Mouse (Mus musculus): ENCODE results near the gene Treml1. TPM values are rescaled to one million over a fixed set of nuclear protein-coding genes. Genes with fewer than 3 reads are reported as not detected.

The Treml1 gene
- polyA plus RNA-seq (2012; rRNA removed): 0.82 and 0.83 TPM in 2 replicates

DNA sequence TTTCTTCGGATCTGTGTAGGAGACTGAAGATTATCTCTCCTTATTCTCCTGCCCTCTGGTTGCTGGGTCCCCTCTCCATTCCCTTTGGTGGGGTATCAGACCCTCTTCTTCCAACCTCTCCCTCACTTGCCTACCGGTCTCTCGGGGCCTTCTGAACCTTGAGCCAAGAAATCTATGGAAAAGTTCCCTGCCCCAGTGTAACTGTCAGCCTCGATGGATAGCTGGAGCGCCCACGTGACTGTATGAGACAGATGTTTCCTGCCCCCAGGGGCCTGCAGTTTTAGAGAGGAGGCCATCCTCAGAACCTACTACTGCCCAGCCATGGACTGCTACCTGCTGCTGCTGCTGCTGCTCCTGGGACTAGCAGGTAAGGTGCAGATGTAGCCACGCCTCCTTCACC is at the start of gene Treml1:
Gene Treml1 (plus strand): TSS at position 301 of the 400 bp plus-strand sequence.

DNA sequence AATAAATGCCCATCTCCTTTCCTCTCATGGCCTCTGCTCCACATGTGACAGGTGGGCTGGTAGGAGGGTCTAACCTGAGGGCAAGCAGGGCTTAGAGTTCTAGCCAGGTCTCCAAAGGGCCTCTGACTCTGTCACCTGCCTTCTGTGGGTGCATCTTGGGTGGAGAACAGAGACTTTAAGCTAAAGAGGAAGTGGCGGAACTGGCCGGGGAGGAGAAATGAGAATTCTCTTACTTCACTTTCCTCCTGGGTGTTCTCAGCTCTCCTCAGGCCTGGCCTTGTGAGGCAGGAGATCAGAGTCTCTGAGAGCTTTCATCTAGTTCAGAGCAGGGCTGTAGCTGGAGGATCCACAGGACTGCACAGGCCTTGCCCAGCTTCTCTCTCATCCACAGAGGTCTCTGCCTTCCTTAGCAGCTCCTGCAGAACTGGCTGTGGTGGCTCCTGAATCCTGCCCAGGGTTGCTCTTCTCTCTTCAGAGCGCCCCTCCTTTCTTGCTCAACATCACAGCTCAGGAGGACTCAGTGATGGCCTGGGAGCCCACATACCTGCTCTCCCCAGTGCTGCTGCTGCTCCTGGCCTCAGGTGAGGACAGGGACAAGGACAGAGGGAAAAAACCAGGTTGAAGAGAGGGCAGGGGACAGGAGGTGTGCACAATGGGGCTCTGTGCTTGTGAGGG is 43.7 kb upstream of the Treml1 start, which contains the start of gene B430306N03Rik:
Gene B430306N03Rik (plus strand): TSS at position 237 of the 675 bp plus-strand sequence.

DNA sequence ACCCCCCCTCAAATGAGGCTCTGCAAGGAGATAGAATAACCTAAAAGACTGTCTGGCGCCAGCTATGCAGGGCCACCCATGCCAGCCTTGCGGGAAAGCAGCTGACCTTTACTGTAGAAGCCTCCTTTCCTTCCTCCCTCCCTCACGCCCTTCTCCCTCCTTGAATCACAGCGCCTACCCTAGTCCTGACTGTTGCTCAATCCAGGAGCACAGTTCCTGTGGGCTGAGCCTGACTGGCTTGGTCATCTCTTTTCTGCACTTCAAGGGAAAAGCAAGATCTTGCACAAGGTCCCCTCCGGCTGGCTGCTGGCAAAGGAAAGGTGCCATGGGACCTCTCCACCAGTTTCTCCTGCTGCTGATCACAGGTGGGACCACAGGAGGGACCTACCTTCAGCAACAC is 13.5 kb upstream of the Treml1 start, which contains the start of gene Trem2:
Gene Trem2 (plus strand): TSS at position 171 of the 400 bp plus-strand sequence.

DNA sequence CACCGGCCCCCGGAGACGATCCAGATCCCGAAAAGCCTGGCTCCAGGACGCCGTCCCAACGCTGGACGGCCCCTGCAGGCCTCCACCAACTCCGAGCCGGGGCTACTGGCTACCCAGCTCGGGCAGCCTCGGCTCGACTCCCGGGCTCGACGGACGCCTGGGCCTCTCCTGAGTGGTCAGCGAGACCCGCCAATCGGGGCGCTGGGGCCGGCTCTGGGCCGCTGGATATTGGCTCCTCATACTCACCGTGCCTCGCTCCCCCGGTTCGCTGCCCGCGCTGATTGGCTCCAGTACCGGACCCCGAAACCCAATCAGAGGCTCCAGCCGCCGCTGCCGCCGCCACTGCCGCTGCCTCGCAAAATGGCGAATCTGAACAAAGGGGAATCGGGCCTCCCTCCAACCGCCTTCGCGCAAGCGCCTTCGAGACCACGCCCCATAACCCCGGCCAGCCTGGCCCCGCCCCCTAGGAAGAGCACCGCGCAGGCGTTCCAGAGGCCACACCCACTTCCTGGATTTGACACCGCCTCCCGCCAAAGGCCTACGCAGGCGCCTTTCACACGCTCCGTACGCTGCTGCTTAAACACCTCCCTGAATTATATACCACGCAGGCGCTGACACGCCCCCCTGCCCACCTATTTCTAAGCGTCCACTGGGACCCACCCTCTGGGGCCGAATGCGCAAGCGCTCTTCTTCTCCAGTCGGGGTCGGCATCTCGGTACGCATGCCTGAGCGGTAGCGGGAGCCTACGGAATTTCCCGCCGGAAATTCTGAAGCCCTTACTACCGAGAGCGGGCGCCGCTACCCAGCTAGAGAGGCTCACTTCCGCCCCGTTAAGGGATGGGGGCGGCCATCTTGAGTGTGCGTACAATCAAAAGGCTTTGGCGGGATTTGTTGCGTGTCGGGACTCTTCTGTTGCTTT is 49.9 kb downstream of the Treml1 start, which contains the start of the genes Nfya and Oard1:
Gene Nfya (minus strand): TSS at position 527 of the 919 bp plus-strand sequence.
Gene Oard1 (plus strand): TSS at position 635 of the 919 bp plus-strand sequence.

Other genes starting within 250 kb of the Treml1 start
- gene 9830107B12Rik, start 213.6 kb upstream of the Treml1 start, polyA plus RNA-seq (2012; rRNA removed): not detected in 2 replicates
- gene A530064D06Rik, start 192.6 kb upstream of the Treml1 start, polyA plus RNA-seq (2012; rRNA removed): 0.28 and 0.83 TPM in 2 replicates
- 0.05 and 0.07 TPM in 2 replicates for gene Trem1, start 127.1 kb upstream of the Treml1 start, polyA plus RNA-seq (2012; rRNA removed)
- gene Trem3, start 112.1 kb upstream of the Treml1 start, polyA plus RNA-seq (2012; rRNA removed): not detected in 2 replicates
- gene Treml4, start 95.6 kb upstream of the Treml1 start, polyA plus RNA-seq (2012; rRNA removed): 0.29 and 0.51 TPM in 2 replicates
- 0.45 and 0.50 TPM in 2 replicates for gene Treml2, start 60.4 kb upstream of the Treml1 start, polyA plus RNA-seq (2012; rRNA removed)
- gene B430306N03Rik, start 43.8 kb upstream of the Treml1 start, polyA plus RNA-seq (2012; rRNA removed): 1.3 TPM in 2 replicates
- gene Trem2, start 13.5 kb upstream of the Treml1 start, polyA plus RNA-seq (2012; rRNA removed): 32.4 and 34.1 TPM in 2 replicates
- gene Nfya, start 50.0 kb downstream of the Treml1 start, polyA plus RNA-seq (2012; rRNA removed): 160 and 211 TPM in 2 replicates
- gene Oard1, start 50.1 kb downstream of the Treml1 start, polyA plus RNA-seq (2012; rRNA removed): 3.7 and 5.5 TPM in 2 replicates
- gene Apobec2, start 73.0 kb downstream of the Treml1 start, polyA plus RNA-seq (2012; rRNA removed): 0.40 and 1.5 TPM in 2 replicates
- 3.8 and 4.1 TPM in 2 replicates for gene Tspo2, start 91.6 kb downstream of the Treml1 start, polyA plus RNA-seq (2012; rRNA removed)
- gene Unc5cl, start 95.0 kb downstream of the Treml1 start, polyA plus RNA-seq (2012; rRNA removed): 14.4 and 40.5 TPM in 2 replicates

Measured in ovary, adult 2 months (tissue).